Mouse (Mus musculus): Measurements from ENCODE around the gene Slc30a6. TPM values are rescaled to one million over a fixed set of nuclear protein-coding genes. Genes with fewer than 3 reads are reported as not detected.
A peak's percentile ranks its signal among the peaks of the same experiment; 100 is the strongest.

Slc30a6 gene
- polyA plus RNA-seq (2012; ENCODE audit: insufficient read depth, low replicate concordance), result 1.3 TPM in 1 of 2 replicates, not detected in the other

- TF ChIP-seq FLI1 (IDR thresholded peaks at IDR 0.05; ENCODE audit: low read length) (no peak), GATA1 (IDR thresholded peaks at IDR 0.05; ENCODE audit: borderline replicate concordance, low read length) (no peak)
- Histone ChIP-seq H3K9me3 (no peaks in the 10 kb centered on the region), H3K4me3 (replicated peaks) (peak within 1 kb of the TSS; percentile 95), H3K27me3 (replicated peaks) (no peaks in the 10 kb centered on the region), H3K4me1 (peaks cover 20% of the 10 kb centered on the region), H3K36me3 (replicated peaks; ENCODE audit: low read length) (peaks cover 4% of the 10 kb centered on the region)
Measured at GRCm38 (mm10) chr17:74395383-74396065, at the start of gene Slc30a6. Gene Slc30a6, plus strand, starts transcription at chr17:74395608.

DNA sequence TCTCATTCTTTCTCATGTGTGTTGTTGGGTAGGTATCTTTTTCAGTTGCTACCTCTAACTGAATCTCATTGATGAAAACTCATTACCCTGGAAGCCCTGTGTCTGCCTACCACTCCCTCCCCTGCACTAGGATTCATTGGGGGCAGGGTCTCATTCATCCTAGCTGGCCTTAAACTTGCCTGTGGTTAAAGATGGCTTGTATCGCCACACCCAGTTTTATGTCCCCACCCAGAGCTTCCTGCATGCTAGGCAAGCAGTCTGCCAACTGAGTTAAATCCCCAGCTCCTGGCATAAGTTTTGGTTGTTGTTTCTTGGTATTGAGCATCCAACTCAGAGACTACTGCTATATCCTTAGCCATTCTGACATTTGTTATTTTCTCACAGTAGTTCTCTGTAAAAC, 31.8 kb upstream of the Slc30a6 start:
- no peak for TF ChIP-seq GATA1 (IDR thresholded peaks at IDR 0.05; ENCODE audit: borderline replicate concordance, low read length)
- no peak for TF ChIP-seq FLI1 (IDR thresholded peaks at IDR 0.05; ENCODE audit: low read length)
- no peaks in the 10 kb centered on the region for H3K9me3 ChIP-seq
- H3K27me3 ChIP-seq (replicated peaks), result no peaks in the 10 kb centered on the region
- H3K36me3 ChIP-seq (replicated peaks; ENCODE audit: low read length), result peaks cover 79% of the 10 kb centered on the region
- peaks cover 3% of the 10 kb centered on the region; the same call in 1 of the 2 replicates for H3K4me1 ChIP-seq
- no peak overlapping the region for H3K4me3 ChIP-seq (replicated peaks)

GRCm38 (mm10) chr17:74376916-74377315, 18.5 kb upstream of the Slc30a6 start:
- no peak for TF ChIP-seq FLI1 (IDR thresholded peaks at IDR 0.05; ENCODE audit: low read length)
- TF ChIP-seq GATA1 (IDR thresholded peaks at IDR 0.05; ENCODE audit: borderline replicate concordance, low read length), result no peak
- H3K4me3 ChIP-seq (replicated peaks), result no peak overlapping the region
- peaks cover 81% of the 10 kb centered on the region for H3K36me3 ChIP-seq (replicated peaks; ENCODE audit: low read length)
- no peaks in the 10 kb centered on the region; the same call in 1 of the 2 replicates for H3K4me1 ChIP-seq
- no peaks in the 10 kb centered on the region for H3K27me3 ChIP-seq (replicated peaks)
- H3K9me3 ChIP-seq, result no peaks in the 10 kb centered on the region

DNA sequence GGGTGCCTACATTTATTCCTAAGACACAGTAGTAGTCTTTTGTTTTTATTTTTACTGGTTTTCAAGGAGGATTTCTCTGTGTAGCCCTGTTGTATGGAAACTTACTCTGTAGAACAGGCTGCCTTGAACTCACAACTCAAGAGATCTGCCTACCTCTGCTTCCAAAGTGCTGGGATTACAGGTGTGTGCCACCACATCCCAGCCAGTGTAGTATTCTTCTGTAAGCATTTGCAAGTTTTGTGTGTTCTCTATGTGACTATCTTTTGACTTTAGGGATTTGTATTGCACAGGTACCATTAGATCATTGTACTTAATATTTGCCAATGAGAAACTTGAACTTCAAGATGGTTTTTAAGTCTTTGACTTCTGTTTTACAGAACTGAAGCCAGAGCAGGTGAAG, 8.8 kb upstream of the Slc30a6 start:
- H3K9me3 ChIP-seq, result no peaks in the 10 kb centered on the region
- no peak overlapping the region for H3K4me3 ChIP-seq (replicated peaks)
- peaks cover 70% of the 10 kb centered on the region for H3K36me3 ChIP-seq (replicated peaks; ENCODE audit: low read length)
- no peak for TF ChIP-seq GATA1 (IDR thresholded peaks at IDR 0.05; ENCODE audit: borderline replicate concordance, low read length)
- no peaks in the 10 kb centered on the region for H3K27me3 ChIP-seq (replicated peaks)
- H3K4me1 ChIP-seq, result peaks cover 28% of the 10 kb centered on the region

DNA sequence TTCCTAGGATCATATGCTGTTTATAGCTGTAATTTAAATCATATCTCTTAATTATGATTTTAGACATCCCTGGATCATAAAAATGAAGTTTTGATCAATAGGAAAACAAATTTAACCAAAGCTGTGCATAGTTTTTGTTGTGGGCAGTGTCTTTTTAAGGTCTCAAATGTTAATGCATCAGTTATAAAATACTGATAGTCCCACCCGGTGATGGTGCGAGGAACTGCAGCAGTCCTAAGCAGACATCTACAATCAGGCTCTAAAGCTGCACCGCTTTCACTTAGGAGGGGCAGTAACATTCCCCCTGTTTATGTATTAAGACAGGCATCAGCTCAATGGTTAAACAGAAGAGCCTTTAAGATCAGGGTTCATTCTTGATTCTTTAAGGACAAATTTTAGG, 5.6 kb upstream of the Slc30a6 start:
- H3K4me1 ChIP-seq, result peaks cover 32% of the 10 kb centered on the region

GRCm38 (mm10) chr17:74394381-74394780, 1.0 kb upstream of the Slc30a6 start:
- TF ChIP-seq FLI1 (IDR thresholded peaks at IDR 0.05; ENCODE audit: low read length), result no peak
- TF ChIP-seq GATA1 (IDR thresholded peaks at IDR 0.05; ENCODE audit: borderline replicate concordance, low read length), result no peak
- no peak overlapping the region for H3K4me3 ChIP-seq (replicated peaks)
- H3K36me3 ChIP-seq (replicated peaks; ENCODE audit: low read length), result peaks cover 4% of the 10 kb centered on the region
- H3K4me1 ChIP-seq, result peaks cover 20% of the 10 kb centered on the region
- H3K9me3 ChIP-seq, result no peaks in the 10 kb centered on the region
- H3K27me3 ChIP-seq (replicated peaks), result no peaks in the 10 kb centered on the region

More for the DNA sequence above, 5.6 kb upstream of the Slc30a6 start:
- Histone ChIP-seq H3K4me3 (replicated peaks) (no peak overlapping the region), H3K27me3 (replicated peaks) (no peaks in the 10 kb centered on the region), H3K9me3 (no peaks in the 10 kb centered on the region), H3K36me3 (replicated peaks; ENCODE audit: low read length) (peaks cover 39% of the 10 kb centered on the region)
- TF ChIP-seq FLI1 (IDR thresholded peaks at IDR 0.05; ENCODE audit: low read length), result no peak
- TF ChIP-seq GATA1 (IDR thresholded peaks at IDR 0.05; ENCODE audit: borderline replicate concordance, low read length), result no peak

GRCm38 (mm10) chr17:74394855-74395254, 553 bp upstream of the Slc30a6 start:
- Histone ChIP-seq H3K9me3 (no peaks in the 10 kb centered on the region), H3K36me3 (replicated peaks; ENCODE audit: low read length) (peaks cover 4% of the 10 kb centered on the region), H3K4me3 (replicated peaks) (peak overlapping the region; percentile 95), H3K4me1 (peaks cover 20% of the 10 kb centered on the region), H3K27me3 (replicated peaks) (no peaks in the 10 kb centered on the region)
- TF ChIP-seq FLI1 (IDR thresholded peaks at IDR 0.05; ENCODE audit: low read length) (no peak), GATA1 (IDR thresholded peaks at IDR 0.05; ENCODE audit: borderline replicate concordance, low read length) (no peak)

GRCm38 (mm10) chr17:74396766-74397165, 1.4 kb downstream of the Slc30a6 start:
- no peaks in the 10 kb centered on the region for H3K9me3 ChIP-seq
- H3K36me3 ChIP-seq (replicated peaks; ENCODE audit: low read length), result peaks cover 6% of the 10 kb centered on the region
- H3K27me3 ChIP-seq (replicated peaks), result no peaks in the 10 kb centered on the region
- TF ChIP-seq FLI1 (IDR thresholded peaks at IDR 0.05; ENCODE audit: low read length) (no peak), GATA1 (IDR thresholded peaks at IDR 0.05; ENCODE audit: borderline replicate concordance, low read length) (no peak)
- H3K4me3 ChIP-seq (replicated peaks), result peak overlapping the region; percentile 83
- peaks cover 20% of the 10 kb centered on the region for H3K4me1 ChIP-seq

DNA sequence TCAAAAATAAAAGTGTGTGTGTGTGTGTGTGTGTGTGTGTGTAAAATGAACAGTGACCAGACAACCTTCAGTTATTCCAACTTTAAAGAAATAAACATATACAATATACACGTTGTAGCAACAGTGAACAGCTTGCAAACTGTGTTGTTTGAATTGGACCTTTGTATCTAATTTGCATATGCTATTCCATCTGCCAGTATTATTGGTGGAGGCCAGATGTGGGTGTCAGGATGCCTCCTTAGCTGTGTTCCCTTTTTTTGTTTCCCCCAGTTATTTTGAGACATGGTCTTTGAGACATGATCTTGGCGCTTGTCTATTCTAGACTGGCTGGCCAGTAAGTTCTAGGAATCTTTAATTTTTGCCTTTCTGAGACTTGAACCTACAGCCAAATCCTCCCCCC, 1.8 kb downstream of the Slc30a6 start:
- H3K4me3 ChIP-seq (replicated peaks), result no peak overlapping the region
- TF ChIP-seq GATA1 (IDR thresholded peaks at IDR 0.05; ENCODE audit: borderline replicate concordance, low read length) (no peak), FLI1 (IDR thresholded peaks at IDR 0.05; ENCODE audit: low read length) (no peak)
- no peaks in the 10 kb centered on the region for H3K9me3 ChIP-seq
- peaks cover 10% of the 10 kb centered on the region for H3K36me3 ChIP-seq (replicated peaks; ENCODE audit: low read length)
- H3K4me1 ChIP-seq, result peaks cover 20% of the 10 kb centered on the region
- no peaks in the 10 kb centered on the region for H3K27me3 ChIP-seq (replicated peaks)

- no peaks in the 10 kb centered on the region; the same call in 1 of the 2 replicates for H3K4me1 ChIP-seq
- H3K27me3 ChIP-seq (replicated peaks), result no peaks in the 10 kb centered on the region
- H3K9me3 ChIP-seq, result no peaks in the 10 kb centered on the region
- H3K4me3 ChIP-seq (replicated peaks), result no peak overlapping the region
- TF ChIP-seq FLI1 (IDR thresholded peaks at IDR 0.05; ENCODE audit: low read length) (no peak), GATA1 (IDR thresholded peaks at IDR 0.05; ENCODE audit: borderline replicate concordance, low read length) (no peak)
- H3K36me3 ChIP-seq (replicated peaks; ENCODE audit: low read length), result peaks cover 60% of the 10 kb centered on the region
Measured at GRCm38 (mm10) chr17:74402486-74403222, 7.2 kb downstream of the Slc30a6 start.

Measured in megakaryocyte, embryonic 14.5 days (primary cell).